Mouse (Mus musculus) megakaryocyte, adult 5-6 weeks (primary cell): ENCODE measurements around the gene Spata5. TPM values are rescaled to one million over a fixed set of nuclear protein-coding genes. Genes with fewer than 3 reads are reported as not detected.
"Not testable (repeated sequence)": the region's sequence is repeated elsewhere in the genome, so short reads cannot be mapped to it uniquely, and the experiment has no call there.

Experiments
- ATAC-seq: 2 replicates; pipeline ENCODE4 v1.8.0; 2016; ENCODE audit warnings: mild to moderate bottlenecking, inconsistent platforms; ENCODE audit not compliant: poor library complexity, severe bottlenecking
- total RNA-seq, 2 experiments: library from RNA; stranded (forward) in 1 of 2; stranded (reverse) in 1 of 2; fragments of 153-499, 151-499 nt in 1 of 2; fragments of 221-1000, 200-1000 nt in 1 of 2; gene quantifications; 2 replicates each; pipeline versions ENCODE4 v1.2.3 to v1.2.4; 2015 to 2017

Gene Spata5
- total RNA-seq, 2 experiments from 2014 or later, result 62.5 to 93.8 TPM

GRCm38 (mm10) chr3:37502552-37502951, 82.9 kb downstream of the Spata5 start:
- peak; percentile 89 for ATAC-seq

DNA sequence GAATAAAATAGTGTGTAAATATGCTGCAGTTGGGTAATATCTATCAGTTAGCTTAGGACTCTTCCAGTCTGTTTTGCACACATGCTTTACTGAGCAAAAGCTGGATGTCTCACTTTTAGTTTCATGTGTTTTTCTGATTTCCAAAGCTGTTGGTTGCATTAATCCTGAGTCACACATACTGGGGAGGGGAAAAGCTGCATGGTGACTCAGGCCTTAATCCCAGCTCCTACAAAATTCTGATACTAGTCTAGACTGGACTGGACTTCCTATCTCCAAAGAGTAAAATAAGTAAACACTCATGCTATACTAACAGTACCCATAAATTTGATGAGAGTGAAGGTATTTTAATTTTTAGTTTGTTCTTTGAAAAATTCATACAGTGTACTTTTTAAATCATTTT, 84.2 kb downstream of the Spata5 start:
- ATAC-seq, result no peak

DNA sequence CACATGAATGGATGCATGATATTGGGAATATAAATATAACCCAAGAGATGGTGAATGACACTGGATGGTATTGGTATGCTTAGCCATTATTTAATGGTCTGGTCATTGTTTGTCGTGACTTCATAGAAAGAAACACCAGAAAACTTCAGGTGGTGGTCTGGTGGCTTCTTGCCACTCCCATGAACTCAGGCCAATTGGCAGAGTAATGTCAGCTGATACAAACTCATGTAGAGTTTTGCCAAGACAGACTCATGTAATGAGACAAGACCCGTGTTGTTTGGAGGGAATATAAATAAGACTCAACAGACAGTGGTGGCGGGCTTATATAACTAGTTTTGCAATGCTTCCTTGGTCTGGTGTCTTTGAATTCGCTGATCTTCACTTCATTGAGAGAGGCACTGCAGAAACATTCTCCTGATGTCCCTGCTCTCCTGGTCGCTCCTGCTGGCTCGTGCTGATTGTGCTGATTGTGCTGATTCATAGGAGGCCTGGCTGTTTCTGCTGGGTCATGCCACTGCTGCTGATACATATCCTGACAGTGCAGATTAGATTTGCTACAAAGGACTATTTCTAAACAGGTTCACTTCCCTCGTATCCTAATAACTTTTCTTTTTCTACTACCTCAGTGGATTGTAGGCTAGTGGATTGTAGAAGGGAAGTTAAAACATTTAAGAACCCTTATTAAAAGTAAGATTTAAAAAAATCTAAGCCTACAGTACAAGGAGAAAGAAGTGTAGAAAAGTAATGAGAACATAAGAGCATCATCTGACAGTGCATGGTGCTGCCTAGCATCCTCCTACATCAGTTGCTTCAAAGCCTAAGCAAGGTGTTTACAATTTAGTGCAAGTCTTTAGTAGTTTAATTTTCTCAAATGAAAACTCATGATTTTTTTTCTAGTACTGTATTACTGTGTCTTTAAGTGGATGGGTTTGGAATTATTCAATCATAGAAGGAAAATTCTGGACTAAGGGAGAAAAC, 90.6 kb downstream of the Spata5 start:
- ATAC-seq, result peak; percentile 52; the same call in 1 of the 2 replicates

GRCm38 (mm10) chr3:37515485-37515884, 95.8 kb downstream of the Spata5 start:
- ATAC-seq, result peak; percentile 66

- no peak for ATAC-seq
Measured at GRCm38 (mm10) chr3:37516379-37516778, 96.7 kb downstream of the Spata5 start.

GRCm38 (mm10) chr3:37518611-37519010, 98.9 kb downstream of the Spata5 start:
- no peak for ATAC-seq

GRCm38 (mm10) chr3:37520334-37521023, 100.8 kb downstream of the Spata5 start:
- ATAC-seq, result no peak

DNA sequence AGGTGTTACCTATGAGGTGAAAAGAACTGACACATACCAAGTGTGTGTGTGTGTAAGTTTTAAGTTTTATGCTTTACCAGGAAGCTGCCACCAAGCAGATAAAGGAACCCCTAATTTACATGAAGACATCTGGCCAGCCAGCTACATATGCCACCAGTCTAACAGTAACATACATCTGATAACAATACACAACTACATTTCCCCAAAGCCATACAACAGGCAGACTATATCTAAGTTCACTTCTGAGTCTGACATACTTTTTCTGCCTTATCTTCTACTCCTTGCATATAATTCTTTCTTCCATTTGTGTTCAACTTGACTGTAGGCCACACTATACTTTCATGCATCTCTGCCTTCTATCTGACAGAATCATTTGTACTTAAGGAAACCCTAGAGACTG, 112.4 kb downstream of the Spata5 start:
- no peak for ATAC-seq

GRCm38 (mm10) chr3:37540701-37541100, 121.0 kb downstream of the Spata5 start:
- ATAC-seq, result not testable (repeated sequence)

DNA sequence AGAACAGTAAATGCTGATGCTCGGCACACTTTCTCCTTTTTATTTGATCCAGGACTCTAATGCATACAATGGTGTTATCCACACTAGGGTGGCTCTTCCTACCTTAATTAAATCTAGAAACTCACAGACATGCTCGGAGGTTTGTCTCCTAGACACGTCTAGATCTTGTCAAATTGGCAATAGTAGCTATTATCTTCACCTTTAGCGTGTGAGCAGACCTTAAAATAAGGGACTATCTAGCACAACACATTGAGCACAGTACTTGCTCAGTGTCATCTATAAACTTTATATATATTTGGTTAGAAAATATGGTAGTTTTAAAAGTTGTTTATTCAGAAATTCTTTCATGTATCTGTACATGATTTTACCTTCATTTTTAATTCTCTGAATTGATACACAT, 126.7 kb downstream of the Spata5 start:
- no peak for ATAC-seq

DNA sequence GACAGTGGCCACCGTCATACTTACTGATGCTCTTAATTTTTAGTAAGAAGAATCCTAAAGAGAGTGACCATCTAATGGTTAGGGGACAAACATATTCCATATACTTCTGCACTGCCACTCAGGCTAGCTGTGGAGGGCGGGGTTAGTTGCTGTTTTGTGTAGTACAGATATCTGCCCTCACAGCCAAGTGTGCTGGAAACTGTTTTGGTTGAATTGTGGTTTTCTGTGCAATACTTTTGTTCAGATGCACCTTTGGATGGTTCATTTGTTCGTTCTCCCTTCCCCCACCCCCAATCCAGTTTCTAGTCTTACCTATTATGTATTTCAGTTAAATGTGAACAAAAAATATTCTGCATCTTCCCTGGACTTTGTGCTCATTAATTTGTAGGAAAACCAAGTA, 130.5 kb downstream of the Spata5 start:
- ATAC-seq, result no peak

DNA sequence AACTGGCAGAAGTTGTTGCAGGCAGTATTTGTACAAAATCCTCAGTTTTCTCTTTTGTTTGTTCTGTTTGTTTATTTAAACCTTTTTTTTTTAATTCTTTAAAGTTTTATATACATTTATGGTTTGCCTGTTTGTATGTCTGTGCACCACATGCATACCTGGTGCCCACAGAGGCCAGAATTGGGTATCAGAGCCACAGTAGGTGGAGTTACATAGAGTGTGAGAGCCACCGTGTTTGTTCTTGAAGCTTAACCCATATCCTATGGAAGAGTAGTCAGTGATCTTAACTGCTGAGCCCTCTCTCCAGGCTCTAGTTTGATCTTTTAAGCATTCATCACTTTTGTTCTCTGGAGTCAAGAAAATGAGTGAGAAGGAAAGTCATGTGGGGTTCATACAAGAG, 130.9 kb downstream of the Spata5 start:
- no peak for ATAC-seq

- ATAC-seq, result no peak
Measured at GRCm38 (mm10) chr3:37551486-37551885, 131.8 kb downstream of the Spata5 start.

- ATAC-seq, result no peak
Measured at GRCm38 (mm10) chr3:37552244-37552643, 132.5 kb downstream of the Spata5 start.

DNA sequence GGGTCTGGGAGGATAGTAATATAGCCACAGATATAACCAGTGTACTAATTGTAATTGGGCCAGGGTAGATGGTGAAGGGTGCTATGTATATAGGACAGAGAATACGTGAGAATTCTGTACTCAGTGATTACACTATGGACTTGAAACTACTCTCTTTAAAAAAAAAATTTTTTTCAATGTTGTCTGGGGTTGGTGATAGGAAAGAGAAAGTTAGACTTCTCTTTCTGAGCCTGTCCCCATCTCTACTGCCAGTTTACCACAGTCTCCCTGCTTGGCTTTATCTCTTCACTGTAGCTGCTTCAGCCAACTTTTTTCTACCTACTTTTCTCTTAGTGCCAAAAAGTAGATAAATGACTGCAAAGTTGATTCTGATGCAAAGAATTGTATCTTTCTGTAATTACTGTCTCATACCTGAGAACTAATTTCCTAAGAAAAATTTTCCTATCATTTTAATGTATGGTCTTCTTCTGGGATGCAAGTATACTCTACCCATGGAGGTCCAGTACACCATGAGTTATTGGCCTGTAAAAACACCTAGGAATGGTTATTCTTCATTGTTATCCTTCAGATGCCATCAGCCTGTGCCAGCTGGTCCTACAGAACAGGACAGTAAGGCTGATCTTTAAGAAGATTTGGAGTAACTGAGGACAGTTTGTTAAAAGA, 133.8 kb downstream of the Spata5 start:
- no peak for ATAC-seq

- ATAC-seq, result peak; percentile 48; the same call in 1 of the 2 replicates
Measured at GRCm38 (mm10) chr3:37556412-37557113, 136.9 kb downstream of the Spata5 start.

GRCm38 (mm10) chr3:37557741-37558479, 138.2 kb downstream of the Spata5 start:
- ATAC-seq, result no peak

DNA sequence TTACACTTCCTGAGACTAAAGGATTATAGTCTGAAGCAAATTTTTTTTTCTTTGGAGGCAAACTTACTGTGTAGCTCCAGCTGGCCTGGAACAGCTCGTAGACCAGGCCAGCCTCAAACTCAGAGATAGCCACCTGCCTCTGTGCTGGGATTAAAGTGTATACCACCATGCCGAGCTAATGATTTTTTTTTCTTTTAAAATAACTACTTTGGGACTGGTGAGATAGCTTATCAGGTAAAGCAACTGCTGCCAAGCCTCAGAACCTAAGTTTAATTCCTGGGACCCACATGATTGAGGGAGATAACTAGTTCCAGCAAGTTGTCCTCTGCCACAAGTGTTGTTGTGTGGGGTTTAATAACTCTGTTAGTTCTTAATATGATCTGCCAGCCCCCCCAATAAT, 139.6 kb downstream of the Spata5 start:
- ATAC-seq, result peak; percentile 34; the same call in 1 of the 2 replicates

DNA sequence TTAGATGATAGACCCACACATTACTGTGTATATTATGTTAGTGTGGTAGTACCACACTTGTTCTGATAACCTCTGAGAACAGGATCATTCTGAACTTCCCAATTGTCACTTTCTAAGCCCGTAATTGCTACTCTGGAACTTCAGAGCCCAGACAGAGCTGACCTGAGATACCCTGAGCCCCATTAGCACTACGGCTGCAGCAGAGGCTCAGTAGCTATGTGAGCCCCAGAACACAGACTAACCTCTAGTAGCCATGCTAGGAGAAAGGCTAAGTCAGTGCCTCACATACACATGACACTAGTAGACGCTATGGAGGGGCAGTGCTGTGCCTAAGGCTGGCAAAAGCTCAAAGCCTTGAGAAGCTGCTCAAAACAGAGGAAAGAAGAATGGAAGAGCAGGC, 141.8 kb downstream of the Spata5 start:
- no peak for ATAC-seq

GRCm38 (mm10) chr3:37566097-37566496, 146.4 kb downstream of the Spata5 start:
- ATAC-seq, result no peak
